Mouse (Mus musculus): ENCODE results near the gene Gm5678.

- TF ChIP-seq POLR2A (IDR thresholded peaks at IDR 0.05; ENCODE audit: borderline replicate concordance, control insufficient read depth, low read depth, low read length) (no peak), CTCF (IDR thresholded peaks at IDR 0.05; ENCODE audit: control insufficient read depth, insufficient read depth, low read length) (no peak)
Measured at GRCm38 (mm10) chr16:93595766-93596165, 32.1 kb upstream of the Gm5678 start.

All from bone marrow, adult 2 months (tissue).